Mouse (Mus musculus) stomach, postnatal 0 days (tissue): ENCODE results near the gene Zfp473. TPM values are rescaled to one million over a fixed set of nuclear protein-coding genes. Genes with fewer than 3 reads are reported as not detected.
"Not testable (repeated sequence)": the region's sequence is repeated elsewhere in the genome, so short reads cannot be mapped to it uniquely, and the experiment has no call there.

ENCODE experiments used
- ATAC-seq: fragments of 200-750 bp; cut with Nextera tagmentation; 2 replicates; pipeline ENCODE4 v1.8.0; 2017; ENCODE audit not compliant: low FRiP score, low TSS enrichment
- DNase-seq: peaks from one replicate; pipeline ENCODE4 v3.0.0-alpha.2; 2016; ENCODE audit warnings: low spot score
- H3K27ac ChIP-seq: fragments of 300-500 bp; sonication (generic); replicated peaks from 2 replicates; pipeline ENCODE4 v1.5.1; 2014; ENCODE audit warnings: mild to moderate bottlenecking, control low read depth
- H3K27me3 ChIP-seq: fragments of 300-500 bp; sonication (generic); 2 replicates; pipeline ENCODE4 v1.6.1; 2014; ENCODE audit warnings: low read length; ENCODE audit not compliant: control insufficient read depth, insufficient read depth
- H3K36me3 ChIP-seq: fragments of 300-500 bp; sonication (generic); 2 replicates; pipeline ENCODE4 v1.6.1; 2014; ENCODE audit warnings: low read length, mixed read lengths; ENCODE audit not compliant: control insufficient read depth, insufficient read depth
- H3K4me1 ChIP-seq: fragments of 300-500 bp; sonication (generic); replicated peaks from 2 replicates; pipeline ENCODE4 v1.6.1; 2014; ENCODE audit warnings: antibody characterized with exemption; ENCODE audit not compliant: control insufficient read depth, insufficient read depth
- H3K4me2 ChIP-seq: fragments of 300-500 bp; sonication (generic); replicated peaks from 2 replicates; pipeline ENCODE4 v1.6.1; 2014; ENCODE audit warnings: low read depth, mild to moderate bottlenecking, control low read depth, moderate library complexity
- H3K4me3 ChIP-seq: fragments of 300-500 bp; sonication (generic); 2 replicates; pipeline ENCODE4 v1.5.1; 2014; ENCODE audit warnings: low read depth, low read length, control low read depth
- H3K9ac ChIP-seq: fragments of 300-500 bp; sonication (generic); 2 replicates; pipeline ENCODE4 v1.6.1; 2014; ENCODE audit warnings: mild to moderate bottlenecking, low read length, control low read depth, mixed read lengths
- H3K9me3 ChIP-seq: fragments of 300-500 bp; sonication (generic); 2 replicates; pipeline ENCODE4 v1.6.1; 2016; ENCODE audit warnings: low read length; ENCODE audit not compliant: control insufficient read depth
- CTCF ChIP-seq: IDR thresholded peaks from 2 replicates; pipeline ENCODE4 v1.5.1; 2016; ENCODE audit warnings: antibody characterized with exemption, low read depth, mild to moderate bottlenecking, moderate library complexity
- EP300 ChIP-seq: optimal IDR thresholded peaks from 2 replicates; pipeline ENCODE3; 2016; ENCODE audit warnings: antibody characterized with exemption
- WGBS: fragments of 180-500 bp; shearing (Covaris S2); extraction: QIAGEN DNeasy Blood & Tissue Kit; methylation state at CpG from one replicate; pipeline ENCODE4 v1.1.7; 2014; 5-methylcytosine and 5-hydroxymethylcytosine counted together
- polyA plus RNA-seq: library from polyadenylated mRNA; unstranded; fragments of >200 nt; fragmentation: Nextera tagmentation; extraction: Ambion mirVana; gene quantifications from 2 replicates; pipeline ENCODE4 v1.2.1, GENCODE M21; 2015

Zfp473 gene
- polyA plus RNA-seq, 1 experiment from 2014 or later = 0.30 TPM

GRCm38 (mm10) chr7:44708574-44708973, 42.3 kb downstream of the Zfp473 start, which contains the start of gene Izumo2:
Izumo2 (plus strand) TSS chr7:44708742.
- Histone ChIP-seq H3K4me1 (no peaks in the 10 kb centered on the region), H3K27ac (no peak within 1 kb of the TSS), H3K27me3 (no peaks in the 10 kb centered on the region), H3K4me2 (no peak within 1 kb of the TSS), H3K9ac (no peak within 1 kb of the TSS), H3K9me3 (no peaks in the 10 kb centered on the region), H3K4me3 (no peak within 1 kb of the TSS), H3K36me3 (no peaks in the 10 kb centered on the region)
- TF ChIP-seq EP300 (no peak), CTCF (no peak)
- 78% methylated on average over 14 of the region's 14 CpGs for WGBS
- ATAC-seq (0 out of 2 replicates have a peak, but pooled peaks have one; percentile 24), DNase-seq (no peak)

GRCm38 (mm10) chr7:44708093-44708492, 42.8 kb downstream of the Zfp473 start:
- H3K4me3 ChIP-seq, H3K9ac ChIP-seq, H3K4me2 ChIP-seq, H3K4me1 ChIP-seq, DNase-seq, H3K36me3 ChIP-seq, H3K27ac ChIP-seq, ATAC-seq, H3K27me3 ChIP-seq, H3K9me3 ChIP-seq: not testable (repeated sequence)
- WGBS = 82% methylated on average over 5 of the region's 6 CpGs

- ATAC-seq (no peak), DNase-seq (no peak)
- Histone ChIP-seq H3K27me3 (no peaks in the 10 kb centered on the region), H3K4me2 (no peak overlapping the region), H3K9me3 (no peaks in the 10 kb centered on the region), H3K4me3 (no peak overlapping the region), H3K36me3 (no peaks in the 10 kb centered on the region), H3K4me1 (no peaks in the 10 kb centered on the region), H3K9ac (no peak overlapping the region), H3K27ac (no peak overlapping the region)
- TF ChIP-seq CTCF (no peak), EP300 (no peak)
- WGBS = 84% methylated on average over 5 of the region's 5 CpGs
Observed at GRCm38 (mm10) chr7:44707169-44707675, 43.6 kb downstream of the Zfp473 start.

GRCm38 (mm10) chr7:44706322-44706721, 44.5 kb downstream of the Zfp473 start:
- no peak for ATAC-seq
- Histone ChIP-seq H3K4me3 (no peak overlapping the region), H3K4me2 (no peak overlapping the region), H3K9ac (no peak overlapping the region), H3K27ac (no peak overlapping the region), H3K36me3 (no peaks in the 10 kb centered on the region), H3K9me3 (no peaks in the 10 kb centered on the region), H3K4me1 (no peaks in the 10 kb centered on the region), H3K27me3 (no peaks in the 10 kb centered on the region)
- TF ChIP-seq EP300 (no peak), CTCF (0 out of 2 replicates have a peak, but pooled peaks have one; percentile 4)
- DNase-seq = no peak

GRCm38 (mm10) chr7:44705086-44705485, 45.8 kb downstream of the Zfp473 start:
- ATAC-seq (no peak), DNase-seq (no peak)
- Histone ChIP-seq H3K4me3 (no peak overlapping the region), H3K27ac (no peak overlapping the region), H3K4me1 (no peaks in the 10 kb centered on the region), H3K9me3 (no peaks in the 10 kb centered on the region), H3K9ac (no peak overlapping the region), H3K4me2 (no peak overlapping the region), H3K27me3 (no peaks in the 10 kb centered on the region), H3K36me3 (no peaks in the 10 kb centered on the region)
- 88% methylated on average over 4 of the region's 4 CpGs for WGBS
- TF ChIP-seq CTCF (no peak), EP300 (no peak)

- Histone ChIP-seq H3K27me3 (no peaks in the 10 kb centered on the region), H3K36me3 (no peaks in the 10 kb centered on the region), H3K4me1 (no peaks in the 10 kb centered on the region), H3K9ac (no peak overlapping the region), H3K27ac (no peak overlapping the region), H3K9me3 (no peaks in the 10 kb centered on the region), H3K4me3 (no peak overlapping the region), H3K4me2 (no peak overlapping the region)
- DNase-seq = peak; percentile 64
- TF ChIP-seq EP300 (no peak), CTCF (peak; percentile 75)
- ATAC-seq = no peak
- WGBS = 63% methylated on average over 3 of the region's 3 CpGs
Observed at GRCm38 (mm10) chr7:44704363-44704762, 46.5 kb downstream of the Zfp473 start.
